Mouse (Mus musculus) forebrain, embryonic 15.5 days (tissue): ENCODE measurements around the gene Clcnka. TPM values are rescaled to one million over a fixed set of nuclear protein-coding genes. Genes with fewer than 3 reads are reported as not detected.

Experiments used
- ATAC-seq: fragments of 200-750 bp; cut with Nextera tagmentation; replicated peaks from 2 replicates; pipeline ENCODE4 v1.8.0; 2017; ENCODE audit warnings: mild to moderate bottlenecking, moderate TSS enrichment, moderate library complexity
- H3K27ac ChIP-seq: fragments of 300-500 bp; sonication (generic); replicated peaks from 2 replicates; pipeline ENCODE4 v1.5.1; 2015; ENCODE audit warnings: mild to moderate bottlenecking, inconsistent platforms
- H3K27me3 ChIP-seq: fragments of 300-500 bp; sonication (generic); 2 replicates; pipeline ENCODE4 v1.6.1; 2015; ENCODE audit warnings: inconsistent platforms
- H3K36me3 ChIP-seq: fragments of 300-500 bp; sonication (generic); 2 replicates; pipeline ENCODE4 v1.6.1; 2015; ENCODE audit warnings: mild to moderate bottlenecking, inconsistent platforms
- H3K4me1 ChIP-seq: fragments of 300-500 bp; sonication (generic); 2 replicates; pipeline ENCODE4 v1.6.1; 2015; ENCODE audit warnings: inconsistent platforms
- H3K4me2 ChIP-seq: fragments of 300-500 bp; sonication (generic); replicated peaks from 2 replicates; pipeline ENCODE4 v1.6.1; 2015; ENCODE audit warnings: mild to moderate bottlenecking, inconsistent platforms
- H3K4me3 ChIP-seq: fragments of 300-500 bp; sonication (generic); 2 replicates; pipeline ENCODE4 v1.5.1; 2015; ENCODE audit warnings: mild to moderate bottlenecking, inconsistent platforms
- H3K9ac ChIP-seq: fragments of 300-500 bp; sonication (generic); replicated peaks from 2 replicates; pipeline ENCODE4 v1.6.1; 2015; ENCODE audit warnings: mild to moderate bottlenecking, inconsistent platforms
- H3K9me3 ChIP-seq: fragments of 300-500 bp; sonication (generic); 2 replicates; pipeline ENCODE4 v1.6.1; 2016; ENCODE audit warnings: inconsistent platforms
- WGBS: fragments of 180-500 bp; shearing (Covaris S2); methylation state at CpG from one replicate; pipeline ENCODE4 v1.1.7; 2015; ENCODE audit warnings: mixed read lengths; 5-methylcytosine and 5-hydroxymethylcytosine counted together
- polyA plus RNA-seq: library from polyadenylated mRNA; unstranded; fragments of >200 nt; fragmentation: Nextera tagmentation; extraction: Ambion mirVana; gene quantifications from 2 replicates; pipeline ENCODE4 v1.2.1, GENCODE M21; 2015

Gene Clcnka
- polyA plus RNA-seq, 1 experiment from 2014 or later: not detected

- Histone ChIP-seq H3K27me3 (no peaks in the 10 kb centered on the region; the same call in 1 of the 2 replicates), H3K36me3 (no peaks in the 10 kb centered on the region), H3K9me3 (no peaks in the 10 kb centered on the region), H3K27ac (no peak overlapping the region), H3K9ac (no peak overlapping the region), H3K4me1 (peaks cover 4% of the 10 kb centered on the region), H3K4me3 (no peak overlapping the region), H3K4me2 (no peak overlapping the region)
- peak; percentile 46; the same call in 1 of the 2 replicates for ATAC-seq
- 27% methylated on average over 11 of the region's 11 CpGs for WGBS
Observed at GRCm38 (mm10) chr4:141362937-141363548, 35.5 kb downstream of the Clcnka start.

GRCm38 (mm10) chr4:141360846-141361245 lies 37.7 kb downstream of the Clcnka start:
- Histone ChIP-seq H3K4me1 (no peaks in the 10 kb centered on the region), H3K27me3 (no peaks in the 10 kb centered on the region), H3K9ac (no peak overlapping the region), H3K4me3 (no peak overlapping the region), H3K9me3 (no peaks in the 10 kb centered on the region), H3K36me3 (no peaks in the 10 kb centered on the region), H3K4me2 (no peak overlapping the region), H3K27ac (no peak overlapping the region)
- 28% methylated on average over 7 of the region's 7 CpGs for WGBS
- no peak for ATAC-seq

- Histone ChIP-seq H3K36me3 (no peaks in the 10 kb centered on the region), H3K9me3 (no peaks in the 10 kb centered on the region), H3K4me3 (no peak overlapping the region), H3K27me3 (no peaks in the 10 kb centered on the region), H3K4me2 (no peak overlapping the region), H3K9ac (no peak overlapping the region), H3K4me1 (no peaks in the 10 kb centered on the region), H3K27ac (no peak overlapping the region)
- WGBS: 82% methylated on average over 6 of the region's 6 CpGs
- ATAC-seq: no peak
Observed at GRCm38 (mm10) chr4:141359222-141359621, 39.3 kb downstream of the Clcnka start.

- Histone ChIP-seq H3K27ac (no peak overlapping the region), H3K9ac (no peak overlapping the region), H3K4me3 (no peak overlapping the region), H3K4me1 (no peaks in the 10 kb centered on the region), H3K4me2 (no peak overlapping the region), H3K27me3 (no peaks in the 10 kb centered on the region), H3K9me3 (no peaks in the 10 kb centered on the region), H3K36me3 (no peaks in the 10 kb centered on the region)
- ATAC-seq: no peak
Observed at GRCm38 (mm10) chr4:141357811-141358210, 40.7 kb downstream of the Clcnka start.

- 59% methylated on average over 8 of the region's 8 CpGs for WGBS
- no peaks in the 10 kb centered on the region for H3K27me3 ChIP-seq
- H3K9ac ChIP-seq: no peak overlapping the region
- no peak for ATAC-seq
- H3K4me1 ChIP-seq: no peaks in the 10 kb centered on the region
- H3K4me3 ChIP-seq: no peak overlapping the region
- no peak overlapping the region for H3K4me2 ChIP-seq
- no peaks in the 10 kb centered on the region for H3K36me3 ChIP-seq
- H3K27ac ChIP-seq: no peak overlapping the region
- no peaks in the 10 kb centered on the region for H3K9me3 ChIP-seq
Observed at GRCm38 (mm10) chr4:141353868-141354267, 44.7 kb downstream of the Clcnka start.

- ATAC-seq: no peak
- no peak overlapping the region for H3K4me3 ChIP-seq
Observed at GRCm38 (mm10) chr4:141352986-141353385, 45.5 kb downstream of the Clcnka start.

GRCm38 (mm10) chr4:141351972-141352371 lies 46.6 kb downstream of the Clcnka start:
- Histone ChIP-seq H3K9me3 (no peaks in the 10 kb centered on the region), H3K27me3 (no peaks in the 10 kb centered on the region), H3K36me3 (no peaks in the 10 kb centered on the region), H3K27ac (no peak overlapping the region), H3K4me3 (no peak overlapping the region), H3K9ac (no peak overlapping the region), H3K4me1 (no peaks in the 10 kb centered on the region), H3K4me2 (no peak overlapping the region)
- ATAC-seq: no peak
- WGBS: 67% methylated on average over 7 of the region's 7 CpGs

More at GRCm38 (mm10) chr4:141352986-141353385, 45.5 kb downstream of the Clcnka start:
- no peaks in the 10 kb centered on the region for H3K4me1 ChIP-seq
- H3K4me2 ChIP-seq: no peak overlapping the region
- H3K9me3 ChIP-seq: no peaks in the 10 kb centered on the region
- no peaks in the 10 kb centered on the region for H3K27me3 ChIP-seq
- 75% methylated on average over 5 of the region's 5 CpGs for WGBS
- no peaks in the 10 kb centered on the region for H3K36me3 ChIP-seq
- no peak overlapping the region for H3K27ac ChIP-seq
- H3K9ac ChIP-seq: no peak overlapping the region

GRCm38 (mm10) chr4:141350015-141350414 lies 48.5 kb downstream of the Clcnka start:
- Histone ChIP-seq H3K9me3 (no peaks in the 10 kb centered on the region), H3K9ac (no peak overlapping the region), H3K4me3 (no peak overlapping the region), H3K36me3 (no peaks in the 10 kb centered on the region), H3K27me3 (no peaks in the 10 kb centered on the region), H3K27ac (no peak overlapping the region), H3K4me2 (no peak overlapping the region), H3K4me1 (no peaks in the 10 kb centered on the region)
- ATAC-seq: no peak
- WGBS: 87% methylated on average over 12 of the region's 12 CpGs

- no peaks in the 10 kb centered on the region for H3K4me1 ChIP-seq
- 70% methylated on average over 11 of the region's 11 CpGs for WGBS
- no peaks in the 10 kb centered on the region for H3K27me3 ChIP-seq
- H3K4me3 ChIP-seq: no peak overlapping the region
- H3K36me3 ChIP-seq: no peaks in the 10 kb centered on the region
- no peak for ATAC-seq
- no peaks in the 10 kb centered on the region for H3K9me3 ChIP-seq
- no peak overlapping the region for H3K4me2 ChIP-seq
- no peak overlapping the region for H3K9ac ChIP-seq
- H3K27ac ChIP-seq: no peak overlapping the region
Observed at GRCm38 (mm10) chr4:141348616-141349015, 49.9 kb downstream of the Clcnka start.

- ATAC-seq: no peak
- 83% methylated on average over 8 of the region's 8 CpGs for WGBS
- H3K4me1 ChIP-seq: no peaks in the 10 kb centered on the region
- H3K9me3 ChIP-seq: no peaks in the 10 kb centered on the region
- no peaks in the 10 kb centered on the region for H3K36me3 ChIP-seq
- H3K9ac ChIP-seq: no peak overlapping the region
- no peak overlapping the region for H3K27ac ChIP-seq
- H3K27me3 ChIP-seq: no peaks in the 10 kb centered on the region
- H3K4me3 ChIP-seq: no peak overlapping the region
- no peak overlapping the region for H3K4me2 ChIP-seq
Observed at GRCm38 (mm10) chr4:141347365-141347797, 51.1 kb downstream of the Clcnka start.

GRCm38 (mm10) chr4:141345219-141345618 lies 53.3 kb downstream of the Clcnka start:
- Histone ChIP-seq H3K9ac (no peak overlapping the region), H3K36me3 (no peaks in the 10 kb centered on the region), H3K4me3 (no peak overlapping the region), H3K4me1 (no peaks in the 10 kb centered on the region), H3K9me3 (no peaks in the 10 kb centered on the region), H3K4me2 (no peak overlapping the region), H3K27ac (no peak overlapping the region), H3K27me3 (no peaks in the 10 kb centered on the region)
- WGBS: 94% methylated on average over 12 of the region's 12 CpGs
- no peak for ATAC-seq

- WGBS: 64% methylated on average over 7 of the region's 7 CpGs
- no peak for ATAC-seq
Observed at GRCm38 (mm10) chr4:141343515-141343914, 55.0 kb downstream of the Clcnka start.

GRCm38 (mm10) chr4:141341477-141341876 lies 57.0 kb downstream of the Clcnka start:
- ATAC-seq: no peak
- 63% methylated on average over 7 of the region's 7 CpGs for WGBS

More at GRCm38 (mm10) chr4:141343515-141343914, 55.0 kb downstream of the Clcnka start:
- no peak overlapping the region for H3K4me2 ChIP-seq
- no peak overlapping the region for H3K27ac ChIP-seq
- no peaks in the 10 kb centered on the region for H3K4me1 ChIP-seq
- H3K9ac ChIP-seq: no peak overlapping the region
- no peaks in the 10 kb centered on the region for H3K9me3 ChIP-seq
- no peaks in the 10 kb centered on the region for H3K27me3 ChIP-seq
- H3K36me3 ChIP-seq: no peaks in the 10 kb centered on the region
- H3K4me3 ChIP-seq: no peak overlapping the region

More at GRCm38 (mm10) chr4:141341477-141341876, 57.0 kb downstream of the Clcnka start:
- Histone ChIP-seq H3K9me3 (no peaks in the 10 kb centered on the region), H3K4me3 (no peak overlapping the region), H3K4me1 (peaks cover 3% of the 10 kb centered on the region; the same call in 1 of the 2 replicates), H3K27me3 (no peaks in the 10 kb centered on the region), H3K27ac (no peak overlapping the region), H3K9ac (no peak overlapping the region), H3K4me2 (no peak overlapping the region), H3K36me3 (no peaks in the 10 kb centered on the region)
